Mouse (Mus musculus) cerebellum, adult 9-10 months (tissue): Measurements from ENCODE around the gene Cd6.

Experiments
- DNase-seq: peaks from one replicate; pipeline ENCODE4 v3.0.0; 2022

Gene Cd6

GRCm38 (mm10) chr19:10835671-10836070 is 5.8 kb upstream of the Cd6 start:
- DNase-seq: no peak

- DNase-seq: no peak
Observed at GRCm38 (mm10) chr19:10833611-10834010, 3.8 kb upstream of the Cd6 start.

GRCm38 (mm10) chr19:10832030-10832429 is 2.2 kb upstream of the Cd6 start:
- no peak for DNase-seq

GRCm38 (mm10) chr19:10831424-10831823 is 1.6 kb upstream of the Cd6 start:
- DNase-seq: peak; percentile 73

GRCm38 (mm10) chr19:10828321-10828720 is 1.5 kb downstream of the Cd6 start:
- DNase-seq: no peak

- no peak for DNase-seq
Observed at GRCm38 (mm10) chr19:10824061-10824460, 5.8 kb downstream of the Cd6 start.

- no peak for DNase-seq
Observed at GRCm38 (mm10) chr19:10822534-10822933, 7.3 kb downstream of the Cd6 start.

GRCm38 (mm10) chr19:10821319-10821718 is 8.5 kb downstream of the Cd6 start:
- no peak for DNase-seq

- no peak for DNase-seq
Observed at GRCm38 (mm10) chr19:10818217-10818946, 11.5 kb downstream of the Cd6 start.

GRCm38 (mm10) chr19:10816462-10816861 is 13.4 kb downstream of the Cd6 start:
- DNase-seq: no peak

GRCm38 (mm10) chr19:10815871-10816270 is 14.0 kb downstream of the Cd6 start:
- DNase-seq: no peak

GRCm38 (mm10) chr19:10813905-10814304 is 16.0 kb downstream of the Cd6 start:
- no peak for DNase-seq

GRCm38 (mm10) chr19:10813039-10813438 is 16.8 kb downstream of the Cd6 start:
- DNase-seq: no peak

- DNase-seq: no peak
Observed at GRCm38 (mm10) chr19:10811471-10811870, 18.4 kb downstream of the Cd6 start.

- DNase-seq: no peak
Observed at GRCm38 (mm10) chr19:10810176-10810492, 19.7 kb downstream of the Cd6 start.

GRCm38 (mm10) chr19:10809428-10810175 is 20.3 kb downstream of the Cd6 start:
- DNase-seq: no peak

- DNase-seq: peak; percentile 61
Observed at GRCm38 (mm10) chr19:10808524-10809233, 21.2 kb downstream of the Cd6 start.

- peak; percentile 95 for DNase-seq
Observed at GRCm38 (mm10) chr19:10805661-10806285, 24.1 kb downstream of the Cd6 start.

GRCm38 (mm10) chr19:10804850-10805660 is 24.8 kb downstream of the Cd6 start:
- peak; percentile 69 for DNase-seq

- DNase-seq: no peak
Observed at GRCm38 (mm10) chr19:10803751-10804150, 26.1 kb downstream of the Cd6 start.

- no peak for DNase-seq
Observed at GRCm38 (mm10) chr19:10801906-10802305, 28.0 kb downstream of the Cd6 start.

- no peak for DNase-seq
Observed at GRCm38 (mm10) chr19:10801070-10801469, 28.8 kb downstream of the Cd6 start.

- DNase-seq: no peak
Observed at GRCm38 (mm10) chr19:10799155-10799554, 30.7 kb downstream of the Cd6 start.
